Mouse (Mus musculus): ENCODE measurements around the gene Creb3l1. TPM values are rescaled to one million over a fixed set of nuclear protein-coding genes. Genes with fewer than 3 reads are reported as not detected.
A peak's percentile ranks its signal among the peaks of the same experiment; 100 is the strongest.

Creb3l1 gene
- polyA plus RNA-seq, 1 experiment: 8.9 TPM

DNA sequence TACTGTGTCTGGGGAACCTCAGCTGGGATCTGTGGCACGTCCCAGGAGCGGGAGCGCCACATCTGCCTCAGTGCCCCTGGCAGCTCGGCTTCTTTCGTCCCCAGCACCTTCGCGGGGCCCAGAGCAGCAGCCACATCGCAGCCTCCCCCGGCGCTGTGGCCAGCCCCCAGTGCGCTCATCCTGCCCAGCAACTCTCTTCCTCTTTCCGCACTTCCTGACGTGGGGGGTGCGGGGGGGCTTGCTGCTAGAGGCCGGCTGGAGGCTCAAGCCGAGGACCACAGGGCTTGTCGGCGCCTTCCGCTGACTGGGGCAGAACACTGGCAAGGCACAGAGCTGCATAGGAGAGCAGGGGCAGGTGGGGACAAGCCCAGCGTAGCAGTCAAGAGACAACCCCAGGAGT, 58.9 kb downstream of the Creb3l1 start:
- peak overlapping the region; percentile 93 for H3K27ac ChIP-seq (ENCODE audit: insufficient read depth, low read depth, low read length)
- peak; percentile 86 for DNase-seq

GRCm38 (mm10) chr2:91964610-91965204, 59.6 kb downstream of the Creb3l1 start:
- WGBS: 65% methylated on average over 3 of the region's 3 CpGs
- DNase-seq: no peak
- Histone ChIP-seq H3K4me3 (ENCODE audit: insufficient read depth, low read depth, low read length) (peak overlapping the region; percentile 74), H3K27ac (ENCODE audit: insufficient read depth, low read depth, low read length) (peak overlapping the region; percentile 93), H3K4me1 (ENCODE audit: control insufficient read depth, insufficient read depth, low read length) (peaks cover 14% of the 10 kb centered on the region), H3K27me3 (replicated peaks; ENCODE audit: control insufficient read depth, insufficient read depth, low read length) (no peaks in the 10 kb centered on the region), H3K36me3 (ENCODE audit: control insufficient read depth, insufficient read depth, low read length) (no peaks in the 10 kb centered on the region)
- TF ChIP-seq CTCF (conservative IDR thresholded peaks at IDR 0.05; ENCODE audit: insufficient read depth, insufficient read length, low read depth, low read length) (no peak), POLR2A (IDR thresholded peaks at IDR 0.05; ENCODE audit: low read depth, low read length) (no peak)

More for the DNA sequence above, 58.9 kb downstream of the Creb3l1 start:
- Histone ChIP-seq H3K36me3 (ENCODE audit: control insufficient read depth, insufficient read depth, low read length) (no peaks in the 10 kb centered on the region), H3K4me3 (ENCODE audit: insufficient read depth, low read depth, low read length) (peak overlapping the region; percentile 74), H3K27me3 (replicated peaks; ENCODE audit: control insufficient read depth, insufficient read depth, low read length) (no peaks in the 10 kb centered on the region), H3K4me1 (ENCODE audit: control insufficient read depth, insufficient read depth, low read length) (peaks cover 8% of the 10 kb centered on the region; the same call in 1 of the 2 replicates)
- WGBS: 41% methylated on average over 20 of the region's 20 CpGs
- TF ChIP-seq POLR2A (IDR thresholded peaks at IDR 0.05; ENCODE audit: low read depth, low read length) (peak; percentile 69), CTCF (conservative IDR thresholded peaks at IDR 0.05; ENCODE audit: insufficient read depth, insufficient read length, low read depth, low read length) (no peak)

DNA sequence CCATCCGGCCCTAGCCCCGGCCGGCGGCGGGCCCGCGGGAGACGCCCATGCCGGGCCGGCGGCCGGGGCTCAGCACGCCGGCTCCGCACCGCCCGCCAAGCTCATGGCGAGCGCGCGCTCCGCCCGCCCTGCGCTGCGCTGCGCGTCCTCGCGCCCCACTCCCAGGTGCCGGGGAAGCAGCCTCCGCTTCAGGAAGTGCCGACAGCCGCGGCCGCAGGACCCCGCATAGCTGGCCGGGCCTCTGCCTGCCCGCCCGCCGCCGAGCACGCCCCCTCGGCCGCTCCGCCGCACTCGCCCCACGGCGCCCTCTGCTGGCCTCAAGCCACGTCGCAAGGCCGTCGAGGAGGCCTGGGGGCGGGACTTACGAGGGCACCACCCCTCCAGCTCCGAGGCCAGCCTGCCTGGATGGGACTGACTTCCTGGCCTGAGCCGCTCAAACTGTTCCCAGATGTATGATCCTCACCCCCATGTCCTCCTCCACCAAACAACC, 60.8 kb downstream of the Creb3l1 start:
- under 1% methylated on average over 56 of the region's 57 CpGs for WGBS

DNA sequence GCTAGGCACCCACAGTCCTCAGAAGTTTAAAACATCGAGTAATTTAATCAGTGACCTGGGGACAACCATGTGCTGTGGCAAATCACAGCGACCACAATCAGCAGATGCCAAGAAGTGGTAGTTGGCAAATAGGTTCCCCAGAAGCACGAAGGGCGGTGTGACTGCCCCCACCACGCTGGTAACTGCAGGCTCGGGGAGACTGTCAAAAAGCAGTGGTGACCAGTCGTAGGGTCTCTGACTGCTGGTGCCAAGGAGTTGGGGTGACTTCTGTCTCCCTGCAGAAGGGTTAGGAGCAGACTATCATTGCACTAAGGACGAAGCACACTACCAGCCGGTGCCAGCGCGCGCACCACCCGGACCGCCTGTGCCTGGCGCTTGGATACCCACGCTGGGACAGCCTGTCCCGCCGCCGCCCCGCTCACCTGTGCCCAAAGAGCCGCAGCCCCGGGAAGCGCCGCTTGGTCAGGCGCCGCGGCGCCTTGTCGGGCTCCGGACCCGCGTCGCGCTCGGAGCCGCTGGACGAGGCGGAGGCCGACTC, 61.4 kb downstream of the Creb3l1 start:
- WGBS: under 1% methylated on average over 39 of the region's 39 CpGs
- TF ChIP-seq POLR2A (IDR thresholded peaks at IDR 0.05; ENCODE audit: low read depth, low read length) (no peak), CTCF (conservative IDR thresholded peaks at IDR 0.05; ENCODE audit: insufficient read depth, insufficient read length, low read depth, low read length) (no peak)
- H3K4me3 ChIP-seq (ENCODE audit: insufficient read depth, low read depth, low read length): peak overlapping the region; percentile 75
- H3K27ac ChIP-seq (ENCODE audit: insufficient read depth, low read depth, low read length): peak overlapping the region; percentile 51
- peaks cover 24% of the 10 kb centered on the region for H3K4me1 ChIP-seq (ENCODE audit: control insufficient read depth, insufficient read depth, low read length)
- DNase-seq: peak; percentile 46
- H3K27me3 ChIP-seq (replicated peaks; ENCODE audit: control insufficient read depth, insufficient read depth, low read length): no peaks in the 10 kb centered on the region
- H3K36me3 ChIP-seq (ENCODE audit: control insufficient read depth, insufficient read depth, low read length): no peaks in the 10 kb centered on the region

More for the DNA sequence above, 60.8 kb downstream of the Creb3l1 start:
- H3K36me3 ChIP-seq (ENCODE audit: control insufficient read depth, insufficient read depth, low read length): no peaks in the 10 kb centered on the region
- H3K4me1 ChIP-seq (ENCODE audit: control insufficient read depth, insufficient read depth, low read length): peaks cover 24% of the 10 kb centered on the region
- peak overlapping the region; percentile 75 for H3K4me3 ChIP-seq (ENCODE audit: insufficient read depth, low read depth, low read length)
- H3K27ac ChIP-seq (ENCODE audit: insufficient read depth, low read depth, low read length): peak overlapping the region; percentile 69
- peak; percentile 97 for DNase-seq
- peak; percentile 81 for TF ChIP-seq CTCF (conservative IDR thresholded peaks at IDR 0.05; ENCODE audit: insufficient read depth, insufficient read length, low read depth, low read length)
- TF ChIP-seq POLR2A (IDR thresholded peaks at IDR 0.05; ENCODE audit: low read depth, low read length): no peak
- H3K27me3 ChIP-seq (replicated peaks; ENCODE audit: control insufficient read depth, insufficient read depth, low read length): no peaks in the 10 kb centered on the region

DNA sequence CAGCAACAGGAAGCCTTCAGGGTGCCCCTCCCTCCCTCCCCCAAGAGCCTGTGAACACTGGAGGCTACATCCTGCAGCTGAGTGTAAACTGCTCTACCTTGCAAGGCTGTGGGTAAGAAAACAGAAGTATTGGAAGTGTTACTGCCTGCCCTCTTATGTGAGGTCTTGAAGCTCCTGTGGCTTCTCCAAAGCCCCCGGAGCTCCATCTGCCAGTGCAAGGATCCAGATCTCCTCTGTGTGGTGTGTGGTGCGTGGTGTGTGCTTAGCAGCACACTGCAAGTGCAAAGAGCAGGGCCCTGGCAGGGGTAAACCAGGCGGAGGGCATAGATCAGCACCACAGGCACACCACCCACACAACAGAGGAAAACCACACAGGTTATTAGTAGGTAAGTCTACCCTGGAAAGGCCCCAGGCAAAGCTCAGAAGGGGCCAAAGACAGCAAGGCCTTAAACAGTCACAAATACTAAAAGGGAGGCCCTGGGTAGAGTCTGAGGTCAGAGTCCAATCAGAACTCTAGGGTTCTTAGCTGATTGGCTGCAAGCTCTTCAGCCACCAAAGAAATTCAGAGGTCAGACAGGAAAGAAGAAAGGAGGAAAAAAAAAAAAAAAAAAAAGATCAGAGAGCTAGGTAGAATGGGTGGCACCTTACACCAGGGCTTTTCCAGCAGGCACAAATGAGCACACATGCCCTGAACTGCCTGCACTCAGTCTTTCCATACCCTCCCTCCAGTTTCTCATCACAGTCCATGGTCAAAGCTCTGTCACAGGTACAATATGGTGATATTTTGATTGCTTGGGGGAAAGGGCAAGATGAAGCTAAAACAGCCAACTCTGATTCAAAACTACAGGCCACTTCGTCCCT, 62.2 kb downstream of the Creb3l1 start:
- peak; percentile 80 for DNase-seq
- Histone ChIP-seq H3K4me3 (ENCODE audit: insufficient read depth, low read depth, low read length) (peak overlapping the region; percentile 75), H3K27me3 (replicated peaks; ENCODE audit: control insufficient read depth, insufficient read depth, low read length) (no peaks in the 10 kb centered on the region), H3K4me1 (ENCODE audit: control insufficient read depth, insufficient read depth, low read length) (peaks cover 24% of the 10 kb centered on the region), H3K27ac (ENCODE audit: insufficient read depth, low read depth, low read length) (peak overlapping the region; percentile 51), H3K36me3 (ENCODE audit: control insufficient read depth, insufficient read depth, low read length) (no peaks in the 10 kb centered on the region)
- TF ChIP-seq POLR2A (IDR thresholded peaks at IDR 0.05; ENCODE audit: low read depth, low read length): no peak
- TF ChIP-seq CTCF (conservative IDR thresholded peaks at IDR 0.05; ENCODE audit: insufficient read depth, insufficient read length, low read depth, low read length): no peak
- 28% methylated on average over 4 of the region's 4 CpGs for WGBS

DNA sequence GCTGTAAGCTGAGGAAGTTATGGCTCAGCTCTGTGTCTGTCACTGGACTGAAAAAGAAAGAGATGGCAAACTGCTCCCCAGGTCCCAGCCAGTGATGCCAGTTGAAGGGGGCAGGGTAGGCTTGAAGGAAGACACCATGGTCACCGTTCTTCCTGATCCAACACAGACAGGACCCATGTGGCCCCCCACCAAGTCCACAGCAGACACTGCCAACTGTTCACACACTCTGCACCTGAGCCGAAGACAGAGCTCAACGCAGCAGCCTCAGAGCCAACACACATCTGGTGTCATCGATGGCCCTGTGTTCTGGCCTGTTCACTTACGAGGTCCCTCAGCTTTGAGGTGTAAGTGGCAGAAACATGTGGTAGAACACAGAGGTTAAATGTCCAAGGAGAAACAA, 63.8 kb downstream of the Creb3l1 start:
- Histone ChIP-seq H3K4me1 (ENCODE audit: control insufficient read depth, insufficient read depth, low read length) (peaks cover 24% of the 10 kb centered on the region), H3K27me3 (replicated peaks; ENCODE audit: control insufficient read depth, insufficient read depth, low read length) (no peaks in the 10 kb centered on the region), H3K36me3 (ENCODE audit: control insufficient read depth, insufficient read depth, low read length) (no peaks in the 10 kb centered on the region), H3K4me3 (ENCODE audit: insufficient read depth, low read depth, low read length) (no peak overlapping the region), H3K27ac (ENCODE audit: insufficient read depth, low read depth, low read length) (no peak overlapping the region)
- TF ChIP-seq POLR2A (IDR thresholded peaks at IDR 0.05; ENCODE audit: low read depth, low read length) (no peak), CTCF (conservative IDR thresholded peaks at IDR 0.05; ENCODE audit: insufficient read depth, insufficient read length, low read depth, low read length) (no peak)
- no peak for DNase-seq
- WGBS: 85% methylated on average over 5 of the region's 5 CpGs
